Mouse (Mus musculus) MEL (cell line): Measurements from ENCODE around the gene Vamp2. TPM values are rescaled to one million over a fixed set of nuclear protein-coding genes. Genes with fewer than 3 reads are reported as not detected.

Experiments used
- DNase-seq: peaks from one replicate; pipeline ENCODE4 v3.0.0; 2011; ENCODE audit warnings: low read depth, low spot score
- H3K27ac ChIP-seq: 2 replicates; pipeline ENCODE4 v1.5.1; 2012; ENCODE audit warnings: low read depth, mild to moderate bottlenecking, control low read depth, low read length, moderate library complexity; ENCODE audit not compliant: control insufficient read depth
- H3K27me3 ChIP-seq, 2 experiments: fragments of 150-350 bp in 1 of 2; sonication (generic) in 1 of 2; 2 replicates each; pipeline ENCODE4 v1.6.1; 2012; ENCODE audit warnings: low read length in 2 of 2, mild to moderate bottlenecking in 2 of 2, improper control_type of control experiment in 1 of 2, moderate library complexity in 1 of 2; ENCODE audit not compliant: insufficient read depth in 2 of 2, control insufficient read depth in 1 of 2
- H3K36me3 ChIP-seq, 2 experiments: 2 replicates each; pipeline ENCODE4 v1.6.1; 2012 to 2014; ENCODE audit warnings: low read length in 2 of 2, improper control_type of control experiment in 1 of 2, inconsistent platforms in 1 of 2, mild to moderate bottlenecking in 1 of 2; ENCODE audit not compliant: insufficient read depth in 2 of 2, control insufficient read depth in 1 of 2
- H3K4me1 ChIP-seq, 2 experiments: fragments of 150-350 bp in 1 of 2; sonication (generic) in 1 of 2; 2 replicates each; pipeline ENCODE4 v1.6.1; 2012; ENCODE audit warnings: low read length in 2 of 2, improper control_type of control experiment in 1 of 2, mild to moderate bottlenecking in 1 of 2; ENCODE audit not compliant: insufficient read depth in 2 of 2, control insufficient read depth in 1 of 2
- H3K4me3 ChIP-seq, 2 experiments: fragments of 150-350 bp in 1 of 2; sonication (generic) in 1 of 2; 2 replicates each; pipeline ENCODE4 v1.5.1; 2012; ENCODE audit warnings: low read depth in 2 of 2, low read length in 2 of 2, mild to moderate bottlenecking in 2 of 2, moderate library complexity in 2 of 2, control low read depth in 1 of 2, improper control_type of control experiment in 1 of 2; ENCODE audit not compliant: control insufficient read depth in 1 of 2, insufficient read depth in 1 of 2
- H3K79me2 ChIP-seq: 2 replicates; pipeline ENCODE4 v1.6.1; 2012; ENCODE audit warnings: mild to moderate bottlenecking, low read length, moderate library complexity; ENCODE audit not compliant: control insufficient read depth, poor library complexity, insufficient read depth
- H3K9ac ChIP-seq: 2 replicates; pipeline ENCODE4 v1.6.1; 2012; ENCODE audit warnings: low read depth, mild to moderate bottlenecking, control low read depth, low read length, moderate library complexity; ENCODE audit not compliant: control insufficient read depth, poor library complexity, severe bottlenecking
- H3K9me3 ChIP-seq: fragments of 150-350 bp; sonication (generic); replicated peaks from 2 replicates; pipeline ENCODE4 v1.6.1; 2012; ENCODE audit warnings: mild to moderate bottlenecking, low read length, improper control_type of control experiment, moderate library complexity; ENCODE audit not compliant: insufficient read depth
- BHLHE40 ChIP-seq: IDR thresholded peaks from 2 replicates; pipeline ENCODE4 v1.6.1; 2012; ENCODE audit warnings: low read depth, mild to moderate bottlenecking, inconsistent platforms, low read length, improper control_type of control experiment, borderline replicate concordance
- CHD2 ChIP-seq: IDR thresholded peaks from 2 replicates; pipeline ENCODE4 v1.6.1; 2011; ENCODE audit warnings: low read length, improper control_type of control experiment
- E2F4 ChIP-seq: IDR thresholded peaks from 2 replicates; pipeline ENCODE4 v1.6.1; 2011; ENCODE audit warnings: low read depth, low read length, improper control_type of control experiment, borderline replicate concordance
- EP300 ChIP-seq, 2 experiments: IDR thresholded peaks; 2 replicates each; pipeline ENCODE4 v1.6.1; 2011; ENCODE audit warnings: improper control_type of control experiment in 2 of 2, low read length in 2 of 2, low read depth in 1 of 2, mild to moderate bottlenecking in 1 of 2
- ETS1 ChIP-seq: IDR thresholded peaks from 2 replicates; pipeline ENCODE4 v1.6.1; 2012; ENCODE audit warnings: low read depth, mild to moderate bottlenecking, inconsistent platforms, low read length, improper control_type of control experiment, moderate library complexity
- GABPA ChIP-seq: IDR thresholded peaks from 2 replicates; pipeline ENCODE4 v1.6.1; 2012; ENCODE audit warnings: low read depth, mild to moderate bottlenecking, inconsistent platforms, low read length, improper control_type of control experiment, moderate library complexity
- GATA1 ChIP-seq: IDR thresholded peaks from 2 replicates; pipeline ENCODE4 v1.6.1; 2011; ENCODE audit warnings: low read depth, low read length, improper control_type of control experiment
- JUND ChIP-seq: IDR thresholded peaks from 2 replicates; pipeline ENCODE4 v1.6.1; 2011; ENCODE audit warnings: low read depth, mild to moderate bottlenecking, improper control_type of control experiment, low read length
- MAFK ChIP-seq: IDR thresholded peaks from 2 replicates; pipeline ENCODE4 v1.6.1; 2011; ENCODE audit warnings: low read depth, mild to moderate bottlenecking, low read length, improper control_type of control experiment, borderline replicate concordance
- MAX ChIP-seq: IDR thresholded peaks from 2 replicates; pipeline ENCODE4 v1.6.1; 2011; ENCODE audit warnings: low read length, improper control_type of control experiment
- MEF2A ChIP-seq: IDR thresholded peaks from 2 replicates; pipeline ENCODE4 v1.6.1; 2014; ENCODE audit warnings: low read depth, mild to moderate bottlenecking, inconsistent platforms, low read length, improper control_type of control experiment; ENCODE audit not compliant: poor library complexity, insufficient replicate concordance, severe bottlenecking; ENCODE audit errors: extremely low read depth
- MYC ChIP-seq: IDR thresholded peaks from 2 replicates; pipeline ENCODE4 v1.6.1; 2011; ENCODE audit warnings: low read depth, mild to moderate bottlenecking, low read length, improper control_type of control experiment, moderate library complexity
- POLR2AphosphoS5 ChIP-seq: IDR thresholded peaks from 2 replicates; pipeline ENCODE4 v1.6.1; 2012; ENCODE audit warnings: low read depth, borderline replicate concordance, mild to moderate bottlenecking, inconsistent platforms, low read length, moderate library complexity, mixed read lengths
- RAD21 ChIP-seq: IDR thresholded peaks from 2 replicates; pipeline ENCODE4 v1.6.1; 2011; ENCODE audit warnings: mild to moderate bottlenecking, low read depth, low read length, improper control_type of control experiment
- SIN3A ChIP-seq: IDR thresholded peaks from 2 replicates; pipeline ENCODE4 v1.6.1; 2012; ENCODE audit warnings: low read length, improper control_type of control experiment, inconsistent platforms
- SMC3 ChIP-seq: IDR thresholded peaks from 2 replicates; pipeline ENCODE4 v1.6.1; 2011; ENCODE audit warnings: low read depth, low read length, improper control_type of control experiment
- TAL1 ChIP-seq: IDR thresholded peaks from 2 replicates; pipeline ENCODE4 v1.6.1; 2012; ENCODE audit warnings: mild to moderate bottlenecking, inconsistent platforms, low read length, moderate library complexity, mixed read lengths
- TBP ChIP-seq: IDR thresholded peaks from 2 replicates; pipeline ENCODE4 v1.8.0; 2011; ENCODE audit warnings: low read depth, low read length, improper control_type of control experiment
- TCF12 ChIP-seq: IDR thresholded peaks from 2 replicates; pipeline ENCODE4 v1.6.1; 2014; ENCODE audit warnings: low read depth, mild to moderate bottlenecking, inconsistent platforms, low read length, improper control_type of control experiment, moderate library complexity
- UBTF ChIP-seq: IDR thresholded peaks from 2 replicates; pipeline ENCODE4 v1.6.1; 2012; ENCODE audit warnings: low read depth, mild to moderate bottlenecking, inconsistent platforms, low read length, improper control_type of control experiment, moderate library complexity, borderline replicate concordance; ENCODE audit not compliant: insufficient read depth
- USF1 ChIP-seq: IDR thresholded peaks from 2 replicates; pipeline ENCODE4 v1.6.1; 2014; ENCODE audit warnings: low read depth, mild to moderate bottlenecking, inconsistent platforms, low read length, improper control_type of control experiment, moderate library complexity
- USF2 ChIP-seq, 2 experiments: IDR thresholded peaks; 2 replicates each; pipeline ENCODE4 v1.6.1; 2011 to 2012; ENCODE audit warnings: improper control_type of control experiment in 2 of 2, low read length in 2 of 2, borderline replicate concordance in 1 of 2, inconsistent platforms in 1 of 2, low read depth in 1 of 2, mild to moderate bottlenecking in 1 of 2; ENCODE audit not compliant: insufficient read depth in 1 of 2
- ZC3H11A ChIP-seq: IDR thresholded peaks from 2 replicates; pipeline ENCODE4 v1.6.1; 2012; ENCODE audit warnings: low read depth, mild to moderate bottlenecking, inconsistent platforms, low read length, improper control_type of control experiment
- ZKSCAN1 ChIP-seq: IDR thresholded peaks from 2 replicates; pipeline ENCODE4 v1.6.1; 2012; ENCODE audit warnings: low read depth, mild to moderate bottlenecking, inconsistent platforms, low read length, improper control_type of control experiment, moderate library complexity
- ZNF384 ChIP-seq: IDR thresholded peaks from 2 replicates; pipeline ENCODE4 v1.6.1; 2012; ENCODE audit warnings: low read depth, mild to moderate bottlenecking, inconsistent platforms, low read length, improper control_type of control experiment
- polyA plus RNA-seq, 2 experiments: library from polyadenylated mRNA; stranded (reverse) in 1 of 2; unstranded in 1 of 2; fragments of >175 nt in 1 of 2; fragments of >200 nt in 1 of 2; gene quantifications; 2 replicates each; pipeline versions ENCODE4 v1.2.1 to v1.2.4; 2012; ENCODE audit warnings: low replicate concordance in 2 of 2, low read depth in 1 of 2; ENCODE audit not compliant: insufficient read length in 2 of 2, insufficient read depth in 1 of 2, missing spikeins in 1 of 2
- total RNA-seq: library from RNA; depleted of rRNA; stranded (reverse); fragments of 300-350 nt; gene quantifications from 2 replicates; pipeline ENCODE4 v1.2.3, GENCODE M21; 2012

The Vamp2 gene
- total and polyA plus RNA-seq, 3 experiments: 3.3 to 28.9 TPM; not detected in 1

GRCm38 (mm10) chr11:69086390-69086789 is 1.9 kb upstream of the Vamp2 start:
- Histone ChIP-seq H3K4me3 (no peak overlapping the region), H3K27ac (no peak overlapping the region), H3K9ac (no peak overlapping the region), H3K4me1 (peaks cover 3 to 16% of the 10 kb centered on the region in 2 experiments; a peak in 3 of 4 replicates), H3K79me2 (peaks cover 17% of the 10 kb centered on the region)
- DNase-seq: no peak
- no peak for TF ChIP-seq POLR2AphosphoS5
- no peak for TF ChIP-seq USF1
- TF ChIP-seq USF2 (IDR thresholded peaks at IDR 0.05; ENCODE audit: borderline replicate concordance in 1 of 2, insufficient read depth in 1 of 2, low read depth in 1 of 2, low read length in 2 of 2): no peak
- no peak for TF ChIP-seq GATA1
- no peak for TF ChIP-seq CHD2
- TF ChIP-seq JUND: no peak
- TF ChIP-seq MEF2A: no peak
- TF ChIP-seq EP300 (IDR thresholded peaks at IDR 0.05; ENCODE audit: low read depth in 1 of 2, low read length in 2 of 2): no peak
- TF ChIP-seq SIN3A: no peak
- no peak for TF ChIP-seq TCF12
- no peak for TF ChIP-seq ETS1
- TF ChIP-seq GABPA: no peak
- no peak for TF ChIP-seq SMC3
- TF ChIP-seq E2F4: no peak
- no peak for TF ChIP-seq MAX
- TF ChIP-seq ZKSCAN1: no peak
- TF ChIP-seq TAL1: no peak
- TF ChIP-seq, all 39 proteins: peak for 0
- Histone ChIP-seq H3K27me3 (no peaks in the 10 kb centered on the region; a peak in 3 of 4 replicates), H3K9me3 (no peaks in the 10 kb centered on the region), H3K36me3 (peaks cover 4 to 5% of the 10 kb centered on the region in 2 experiments; a peak in 2 of 4 replicates)

GRCm38 (mm10) chr11:69087082-69087481 is 1.2 kb upstream of the Vamp2 start:
- H3K4me1 ChIP-seq: peaks cover 3 to 16% of the 10 kb centered on the region in 2 experiments; a peak in 3 of 4 replicates
- no peak overlapping the region for H3K4me3 ChIP-seq
- H3K9ac ChIP-seq: no peak overlapping the region
- H3K27ac ChIP-seq: no peak overlapping the region
- peaks cover 4 to 5% of the 10 kb centered on the region in 2 experiments; a peak in 2 of 4 replicates for H3K36me3 ChIP-seq
- DNase-seq: no peak
- H3K27me3 ChIP-seq: no peaks in the 10 kb centered on the region; a peak in 2 of 4 replicates
- TF ChIP-seq ETS1: no peak
- TF ChIP-seq ZNF384: no peak
- TF ChIP-seq TAL1: no peak
- no peak for TF ChIP-seq ZKSCAN1
- TF ChIP-seq RAD21: no peak
- TF ChIP-seq BHLHE40: no peak
- TF ChIP-seq POLR2AphosphoS5: no peak
- TF ChIP-seq GABPA: no peak
- no peak for TF ChIP-seq ZC3H11A
- no peak for TF ChIP-seq E2F4
- no peak for TF ChIP-seq CHD2
- TF ChIP-seq JUND: no peak
- TF ChIP-seq TBP: no peak
- no peak for TF ChIP-seq MAFK
- no peak for TF ChIP-seq EP300 (IDR thresholded peaks at IDR 0.05; ENCODE audit: low read depth in 1 of 2, low read length in 2 of 2)
- TF ChIP-seq UBTF: no peak
- TF ChIP-seq MYC: no peak
- no peak for TF ChIP-seq MEF2A
- TF ChIP-seq MAX: no peak
- H3K9me3 ChIP-seq: no peaks in the 10 kb centered on the region
- peaks cover 17% of the 10 kb centered on the region for H3K79me2 ChIP-seq
